Mouse (Mus musculus): ENCODE data around the gene Rab5b.

The Rab5b gene

GRCm38 (mm10) chr10:128699611-128700010 lies 3.5 kb upstream of the Rab5b start:
- DNase-seq (ENCODE audit: low read depth, low spot score), result no peak

- no peak for DNase-seq (ENCODE audit: low read depth, low spot score)
These were observed 2.9 kb upstream of the Rab5b start for GRCm38 (mm10) chr10:128699006-128699405.

DNA sequence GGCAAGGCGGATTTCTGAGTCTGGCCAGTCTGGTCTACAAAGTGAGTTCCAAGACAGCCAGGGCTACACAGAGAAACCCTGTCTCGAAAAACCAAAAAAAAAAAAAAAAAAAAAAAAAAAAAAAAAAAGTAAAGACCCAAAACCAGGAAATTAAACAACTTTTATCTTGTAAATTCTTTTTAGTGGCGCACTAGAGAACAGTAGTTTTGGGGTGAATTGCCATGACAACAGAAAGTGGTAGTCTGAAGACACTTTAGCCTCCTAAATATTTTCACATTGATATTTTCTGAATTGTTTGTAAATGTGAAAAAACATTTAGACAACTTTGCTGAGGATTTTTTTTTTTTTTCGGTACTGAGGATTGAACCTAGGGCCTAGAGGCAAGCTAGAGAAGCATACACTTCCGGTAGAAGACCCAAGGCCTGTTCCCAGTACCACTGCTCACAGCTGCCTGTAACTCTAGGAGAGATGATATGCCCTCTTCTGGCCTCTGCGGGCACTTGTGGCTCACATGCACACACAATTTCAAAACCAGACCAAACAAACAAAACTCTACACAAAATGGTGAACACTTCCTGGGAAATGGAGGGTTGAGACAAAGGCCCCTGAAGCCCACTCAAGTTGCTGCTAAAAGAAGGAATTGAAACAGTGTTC lies 1.1 kb upstream of the Rab5b start:
- no peak for DNase-seq (ENCODE audit: low read depth, low spot score)

GRCm38 (mm10) chr10:128695411-128695991 lies 563 bp downstream of the Rab5b start:
- DNase-seq (ENCODE audit: low read depth, low spot score), result no peak

GRCm38 (mm10) chr10:128674469-128675008 lies 21.5 kb downstream of the Rab5b start:
- DNase-seq (ENCODE audit: low read depth, low spot score), result no peak

DNA sequence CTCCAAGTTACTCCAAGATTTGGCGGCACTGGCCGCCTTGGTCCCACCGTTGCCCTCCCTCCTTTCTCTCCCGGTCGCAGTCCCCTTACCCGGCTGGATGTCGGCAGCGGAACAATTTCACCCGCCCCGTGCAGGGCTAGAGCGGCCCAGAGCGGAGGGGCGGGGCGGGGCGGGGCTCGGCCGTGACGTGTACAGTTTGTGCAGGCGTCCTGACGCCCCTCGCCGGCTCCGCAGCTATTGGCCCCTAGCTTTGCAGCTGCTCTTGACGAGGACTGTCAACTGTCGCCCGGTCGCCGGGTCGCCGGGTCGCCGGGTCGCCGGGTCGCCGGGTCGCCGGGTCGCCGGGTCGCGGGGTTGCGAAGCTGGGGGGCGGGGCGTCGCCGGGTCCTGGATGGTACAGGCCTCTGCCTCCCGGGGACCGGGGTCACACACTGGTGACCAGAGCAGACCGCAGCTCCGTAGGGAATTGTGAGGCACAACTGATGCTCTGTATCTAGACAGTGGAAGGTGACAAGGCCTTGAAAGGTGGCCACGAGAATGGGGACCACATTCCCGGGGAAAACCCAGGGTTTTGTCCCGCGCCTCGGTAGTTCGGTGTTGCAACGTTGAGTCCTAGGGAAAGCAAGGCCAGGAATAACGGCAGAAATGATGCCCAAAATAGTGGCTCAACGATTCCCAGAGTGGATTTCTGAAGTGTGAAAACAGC lies 22.1 kb downstream of the Rab5b start, which contains the start of gene Suox:
Gene Suox (minus strand): TSS at position 311 of the 706 bp plus-strand sequence.
- DNase-seq (ENCODE audit: low read depth, low spot score), result no peak

DNA sequence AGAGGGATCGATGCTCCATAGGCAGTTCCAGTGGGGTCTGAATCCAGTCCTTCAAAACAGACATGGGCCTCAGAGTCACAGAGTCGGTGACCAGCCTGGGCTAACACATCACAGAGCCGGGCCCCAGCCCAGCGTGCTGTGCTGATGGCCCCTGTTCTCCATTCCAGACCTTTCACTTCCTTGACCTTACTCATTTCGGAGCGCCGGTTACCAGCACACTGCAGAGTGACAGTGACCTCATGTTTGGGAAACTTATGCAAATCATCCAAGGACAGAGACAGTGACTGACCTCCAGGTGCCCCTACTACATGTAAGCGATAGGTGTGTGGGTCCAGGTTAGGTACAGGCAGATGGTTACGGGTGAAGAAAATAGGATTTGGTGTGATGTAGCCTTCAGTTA lies 24.9 kb downstream of the Rab5b start:
- DNase-seq (ENCODE audit: low read depth, low spot score), result no peak

DNA sequence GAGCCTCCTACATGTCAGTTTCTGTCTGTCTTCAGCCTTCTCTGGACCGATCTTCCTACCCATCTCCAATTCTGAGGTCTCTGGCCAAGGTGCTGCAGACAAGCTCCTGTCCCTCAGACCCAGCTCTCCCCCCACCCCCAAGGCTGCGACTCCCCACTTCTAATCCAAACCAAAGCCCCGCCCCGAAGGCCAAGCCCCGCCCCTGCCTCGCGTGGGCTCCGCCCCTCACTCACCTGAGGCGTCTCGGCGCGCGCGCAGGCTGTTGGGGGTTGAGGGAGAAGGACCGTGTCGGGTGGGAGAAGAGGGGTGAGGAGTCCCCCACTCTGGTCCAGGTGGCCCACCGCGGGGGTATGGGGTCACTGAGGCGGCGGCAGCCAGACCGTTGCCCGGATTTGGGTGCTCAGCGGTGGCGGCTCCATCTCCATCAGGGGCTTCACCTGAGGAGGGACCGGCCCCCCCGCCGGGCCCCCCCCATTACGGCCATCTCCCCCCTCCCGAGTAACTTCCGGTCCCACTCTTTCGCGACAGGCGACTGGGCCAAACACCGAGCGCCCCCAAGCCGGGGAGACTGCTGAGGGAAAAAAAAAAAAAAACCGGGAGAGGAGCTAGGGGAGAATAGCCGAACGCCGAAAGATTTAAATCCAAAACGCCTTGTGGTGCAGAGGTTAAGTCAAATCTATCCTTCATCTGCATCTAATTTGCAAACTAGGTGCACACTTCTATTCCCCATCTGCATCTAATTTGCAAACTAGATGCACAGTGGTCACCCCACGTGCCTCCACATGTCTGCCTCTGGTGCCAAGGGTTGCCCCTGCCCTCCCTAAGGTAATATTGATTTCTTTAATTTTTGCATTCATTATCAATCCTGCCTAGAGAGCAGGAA lies 27.0 kb downstream of the Rab5b start:
- peak; percentile 54 for DNase-seq (ENCODE audit: low read depth, low spot score)

DNA sequence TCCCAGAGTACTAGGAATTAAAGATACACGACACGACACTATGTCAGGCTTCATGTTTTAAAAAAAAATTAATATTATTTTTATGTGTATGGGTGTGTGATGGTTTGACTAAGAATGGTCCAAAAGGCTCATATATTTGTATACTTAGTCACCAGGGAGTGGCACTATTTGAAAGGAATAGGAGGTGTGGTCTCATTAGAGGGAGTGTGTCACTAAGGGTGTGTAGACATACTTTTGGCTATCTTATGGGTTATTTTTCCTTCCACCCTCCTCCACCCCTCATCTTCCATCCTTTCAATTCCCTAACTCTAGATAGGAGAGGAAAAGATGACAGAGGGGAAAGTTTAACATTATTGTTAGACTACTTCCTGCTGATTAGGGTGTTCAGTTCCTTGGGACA lies 30.3 kb downstream of the Rab5b start:
- DNase-seq (ENCODE audit: low read depth, low spot score), result no peak

DNA sequence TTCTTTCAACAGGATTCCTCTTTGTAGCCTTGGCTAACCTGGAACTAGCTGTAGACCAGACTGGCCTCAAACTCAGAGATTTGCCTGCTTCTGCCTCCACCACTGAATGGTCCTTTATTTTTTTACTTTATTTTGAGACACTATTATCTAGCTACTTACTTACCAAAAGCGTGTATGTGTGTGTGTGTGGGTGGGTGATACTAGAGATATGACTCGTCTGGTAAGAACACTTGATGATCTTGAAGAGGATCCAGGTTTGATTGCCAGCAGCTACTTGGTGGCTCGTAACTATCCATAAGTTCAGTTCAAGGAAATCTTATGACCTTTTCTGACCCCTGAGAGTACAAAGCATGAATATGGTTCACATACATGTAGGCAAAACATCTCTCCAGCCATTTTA lies 30.8 kb downstream of the Rab5b start:
- no peak for DNase-seq (ENCODE audit: low read depth, low spot score)

DNA sequence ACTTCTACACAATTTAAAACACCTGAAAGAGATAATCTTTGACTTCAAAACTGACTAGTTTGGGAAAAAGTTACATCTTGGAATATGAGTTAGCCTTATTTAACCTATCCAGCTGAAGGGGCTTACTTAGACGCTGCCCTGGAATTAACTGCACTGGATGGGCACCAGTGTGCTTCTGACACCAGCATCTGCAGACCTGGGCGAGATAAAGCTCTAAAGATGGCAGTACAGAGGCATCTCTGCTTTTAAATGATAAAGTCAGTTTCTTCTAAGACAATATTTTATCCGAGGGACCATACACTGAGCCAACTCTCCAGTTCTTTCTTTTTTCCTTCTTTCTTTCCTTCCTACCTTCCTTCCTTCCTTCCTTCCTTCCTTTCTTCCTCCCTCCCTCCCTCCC lies 31.3 kb downstream of the Rab5b start:
- DNase-seq (ENCODE audit: low read depth, low spot score), result no peak

GRCm38 (mm10) chr10:128663441-128664220 lies 32.4 kb downstream of the Rab5b start:
- no peak for DNase-seq (ENCODE audit: low read depth, low spot score)

- no peak for DNase-seq (ENCODE audit: low read depth, low spot score)
These were observed 33.6 kb downstream of the Rab5b start for GRCm38 (mm10) chr10:128662465-128662864.

GRCm38 (mm10) chr10:128659490-128659889 lies 36.6 kb downstream of the Rab5b start:
- DNase-seq (ENCODE audit: low read depth, low spot score), result no peak

GRCm38 (mm10) chr10:128657844-128658243 lies 38.2 kb downstream of the Rab5b start:
- DNase-seq (ENCODE audit: low read depth, low spot score), result no peak

DNA sequence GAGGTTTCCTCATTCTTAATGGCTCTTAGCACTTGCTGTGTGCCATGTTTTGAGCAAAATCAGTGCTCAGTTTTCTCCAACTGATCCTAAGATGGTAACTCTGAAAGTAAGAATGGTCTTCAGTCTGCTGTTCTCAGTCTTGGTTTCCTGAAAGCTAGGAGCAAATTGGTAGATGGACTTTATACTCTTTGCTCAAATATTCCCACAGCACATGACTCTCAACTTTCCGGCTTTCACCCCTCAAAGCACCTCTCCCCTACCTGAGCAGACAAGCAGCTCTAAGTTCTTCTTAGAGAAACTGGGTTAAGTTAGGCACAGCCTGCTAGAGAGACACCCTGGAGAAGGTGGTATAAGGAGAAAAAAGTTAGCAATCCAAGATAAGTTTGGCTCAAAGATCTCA lies 39.3 kb downstream of the Rab5b start:
- no peak for DNase-seq (ENCODE audit: low read depth, low spot score)

DNA sequence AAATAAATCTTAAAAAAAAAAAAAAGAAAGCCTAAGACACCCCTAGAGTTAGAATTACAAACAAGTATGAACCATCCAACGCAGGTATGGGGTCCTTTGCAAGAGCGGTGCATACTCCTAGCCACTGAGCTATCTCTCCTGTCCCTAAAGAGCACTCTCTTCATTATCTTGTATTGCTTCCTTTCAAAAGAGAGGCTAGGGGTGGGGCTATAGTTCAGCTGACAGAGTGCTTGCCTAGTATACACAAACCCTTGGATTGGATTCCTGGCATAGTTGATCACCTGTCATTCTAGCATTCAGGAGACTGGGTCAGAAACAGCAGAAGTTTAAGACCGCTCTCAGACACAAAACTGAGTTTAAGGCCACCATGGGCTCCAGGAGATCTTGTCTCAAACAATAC lies 40.8 kb downstream of the Rab5b start:
- DNase-seq (ENCODE audit: low read depth, low spot score), result no peak

- no peak for DNase-seq (ENCODE audit: low read depth, low spot score)
These were observed 42.2 kb downstream of the Rab5b start for GRCm38 (mm10) chr10:128653866-128654265.

GRCm38 (mm10) chr10:128646139-128647089 lies 49.6 kb downstream of the Rab5b start:
- no peak for DNase-seq (ENCODE audit: low read depth, low spot score)

All from WW6 (cell line).